Mouse (Mus musculus) ES-E14 (cell line): Measurements from ENCODE around the gene Selenbp2. TPM values are rescaled to one million over a fixed set of nuclear protein-coding genes. Genes with fewer than 3 reads are reported as not detected.

Experiments used
- DNase-seq: peaks from one replicate; pipeline ENCODE4 v3.0.0-alpha.2; 2013; ENCODE audit warnings: low read depth, low spot score
- H3K27ac ChIP-seq: 2 replicates; pipeline ENCODE4 v1.5.1; 2012; ENCODE audit warnings: low read depth, mild to moderate bottlenecking, low read length, moderate library complexity, mixed read lengths; ENCODE audit not compliant: poor library complexity, insufficient read depth, severe bottlenecking
- H3K36me3 ChIP-seq: 2 replicates; pipeline ENCODE4 v1.6.1; 2012; ENCODE audit warnings: mild to moderate bottlenecking, low read length, moderate library complexity, mixed read lengths; ENCODE audit not compliant: control insufficient read depth, poor library complexity, insufficient read depth, severe bottlenecking
- H3K4me1 ChIP-seq, 2 experiments: fragments of 150-350 bp in 1 of 2; sonication (generic) in 1 of 2; 2 replicates each; pipeline ENCODE4 v1.6.1; 2012; ENCODE audit warnings: low read length in 2 of 2, mild to moderate bottlenecking in 1 of 2, mixed read lengths in 1 of 2; ENCODE audit not compliant: control insufficient read depth in 2 of 2, insufficient read depth in 2 of 2, poor library complexity in 1 of 2
- H3K4me3 ChIP-seq, 2 experiments: fragments of 150-350 bp in 1 of 2; sonication (generic) in 1 of 2; 2 replicates each; pipeline ENCODE4 v1.5.1; 2012; ENCODE audit warnings: low read length in 2 of 2, low read depth in 1 of 2, mild to moderate bottlenecking in 1 of 2, mixed read lengths in 1 of 2; ENCODE audit not compliant: insufficient read depth in 1 of 2, poor library complexity in 1 of 2, severe bottlenecking in 1 of 2
- H3K9ac ChIP-seq: 2 replicates; pipeline ENCODE4 v1.6.1; 2012; ENCODE audit warnings: low read depth, mild to moderate bottlenecking, low read length, mixed read lengths; ENCODE audit not compliant: poor library complexity, insufficient read depth, severe bottlenecking
- H3K9me3 ChIP-seq: fragments of 150-350 bp; sonication (generic); 2 replicates; pipeline ENCODE4 v1.6.1; 2012; ENCODE audit warnings: low read depth, mild to moderate bottlenecking, low read length; ENCODE audit not compliant: control insufficient read depth, insufficient read depth
- CHD2 ChIP-seq: IDR thresholded peaks from 2 replicates; pipeline ENCODE4 v1.6.1; 2014; ENCODE audit warnings: mild to moderate bottlenecking, low read depth, low read length, inconsistent platforms
- HCFC1 ChIP-seq: IDR thresholded peaks from 2 replicates; pipeline ENCODE4 v1.6.1; 2012; ENCODE audit warnings: low read length, inconsistent platforms, borderline replicate concordance; ENCODE audit not compliant: insufficient read depth
- MAFK ChIP-seq: IDR thresholded peaks from 2 replicates; pipeline ENCODE4 v1.6.1; 2014; ENCODE audit warnings: mild to moderate bottlenecking, low read depth, low read length, inconsistent platforms; ENCODE audit not compliant: insufficient read depth
- ZC3H11A ChIP-seq: IDR thresholded peaks from 2 replicates; pipeline ENCODE4 v1.6.1; 2012; ENCODE audit warnings: low read depth, mild to moderate bottlenecking, inconsistent platforms, low read length, borderline replicate concordance
- ZNF384 ChIP-seq: IDR thresholded peaks from 2 replicates; pipeline ENCODE4 v1.6.1; 2012; ENCODE audit warnings: low read depth, low read length, inconsistent platforms
- in situ Hi-C, 2 experiments: fragments of 600-800 bp; cut with MboI; formaldehyde crosslinking; loops; one replicate each; pipeline ENCODE4 v1.15.1; 2025; ENCODE audit warnings: low sequenced_read_pairs in 2 of 2, inconsistent platforms in 1 of 2; ENCODE audit not compliant: unreplicated experiment in 2 of 2
- total RNA-seq: library from RNA; depleted of rRNA; stranded (reverse); fragments of 300-350 nt; gene quantifications from 2 replicates; pipeline ENCODE4 v1.2.3, GENCODE M21; 2012; rRNA removed

The Selenbp2 gene
- total RNA-seq, 1 experiment: not detected

- no peak for DNase-seq
- in situ Hi-C loops: no loop called here
- H3K4me1 ChIP-seq: no peaks in the 10 kb centered on the region
- H3K27ac ChIP-seq: no peak overlapping the region
- no peak overlapping the region for H3K4me3 ChIP-seq
- no peaks in the 10 kb centered on the region for H3K36me3 ChIP-seq
- H3K9me3 ChIP-seq: peaks cover 8% of the 10 kb centered on the region; the same call in 1 of the 2 replicates
- TF ChIP-seq CHD2 (no peak), ZNF384 (no peak), ZC3H11A (no peak), MAFK (no peak), HCFC1 (no peak)
- no peak overlapping the region for H3K9ac ChIP-seq
These were observed 52.3 kb downstream of the Selenbp2 start for GRCm38 (mm10) chr3:94745691-94746090.

Other genes starting within 250 kb of the Selenbp2 start
- 0.36 and 0.48 TPM in 2 replicates for gene Oaz3, start 249.6 kb upstream of the Selenbp2 start, total RNA-seq
- 0.27 and 0.42 TPM in 2 replicates for gene Celf3, start 215.3 kb upstream of the Selenbp2 start, total RNA-seq
- not detected in 2 replicates for gene Riiad1, start 213.2 kb upstream of the Selenbp2 start, total RNA-seq
- 29.1 and 33.1 TPM in 2 replicates for gene Snx27, start 110.8 kb upstream of the Selenbp2 start, total RNA-seq
- gene Gm10972, start 50.4 kb upstream of the Selenbp2 start, total RNA-seq: not detected in 2 replicates
- 6.7 and 7.5 TPM in 2 replicates for gene Tuft1, start 34.7 kb upstream of the Selenbp2 start, total RNA-seq
- gene Cgn, start 92.9 kb downstream of the Selenbp2 start, total RNA-seq: 28.8 and 47.1 TPM in 2 replicates
- 26.6 and 27.1 TPM in 2 replicates for gene Pogz, start 144.0 kb downstream of the Selenbp2 start, total RNA-seq
- gene Psmb4, start 193.4 kb downstream of the Selenbp2 start, total RNA-seq: 395 and 498 TPM in 2 replicates
- gene Selenbp1, start 239.5 kb downstream of the Selenbp2 start, total RNA-seq: 1.5 and 2.7 TPM in 2 replicates